Mouse (Mus musculus) large intestine, adult 2 months (tissue): ENCODE measurements around the gene Ano8. TPM values are rescaled to one million over a fixed set of nuclear protein-coding genes. Genes with fewer than 3 reads are reported as not detected.
A peak's percentile ranks its signal among the peaks of the same experiment; 100 is the strongest.
"Not testable (repeated sequence)": the region's sequence is repeated elsewhere in the genome, so short reads cannot be mapped to it uniquely, and the experiment has no call there.

ENCODE experiments used
- DNase-seq: peaks from one replicate; pipeline ENCODE4 v3.0.0-alpha.2; 2012; ENCODE audit warnings: low read depth, low spot score
- WGBS: fragments of 180-500 bp; shearing (Covaris S2); methylation state at CpG from one replicate; pipeline ENCODE4 v1.1.7; 2018; 5-methylcytosine and 5-hydroxymethylcytosine counted together
- polyA plus RNA-seq: library from polyadenylated mRNA; depleted of rRNA; stranded (reverse); fragments of >200 nt; gene quantifications from 2 replicates; pipeline ENCODE4 v1.2.3, GENCODE M21; 2012; rRNA removed

The Ano8 gene
- polyA plus RNA-seq = 7.3 and 8.9 TPM in 2 replicates

DNA sequence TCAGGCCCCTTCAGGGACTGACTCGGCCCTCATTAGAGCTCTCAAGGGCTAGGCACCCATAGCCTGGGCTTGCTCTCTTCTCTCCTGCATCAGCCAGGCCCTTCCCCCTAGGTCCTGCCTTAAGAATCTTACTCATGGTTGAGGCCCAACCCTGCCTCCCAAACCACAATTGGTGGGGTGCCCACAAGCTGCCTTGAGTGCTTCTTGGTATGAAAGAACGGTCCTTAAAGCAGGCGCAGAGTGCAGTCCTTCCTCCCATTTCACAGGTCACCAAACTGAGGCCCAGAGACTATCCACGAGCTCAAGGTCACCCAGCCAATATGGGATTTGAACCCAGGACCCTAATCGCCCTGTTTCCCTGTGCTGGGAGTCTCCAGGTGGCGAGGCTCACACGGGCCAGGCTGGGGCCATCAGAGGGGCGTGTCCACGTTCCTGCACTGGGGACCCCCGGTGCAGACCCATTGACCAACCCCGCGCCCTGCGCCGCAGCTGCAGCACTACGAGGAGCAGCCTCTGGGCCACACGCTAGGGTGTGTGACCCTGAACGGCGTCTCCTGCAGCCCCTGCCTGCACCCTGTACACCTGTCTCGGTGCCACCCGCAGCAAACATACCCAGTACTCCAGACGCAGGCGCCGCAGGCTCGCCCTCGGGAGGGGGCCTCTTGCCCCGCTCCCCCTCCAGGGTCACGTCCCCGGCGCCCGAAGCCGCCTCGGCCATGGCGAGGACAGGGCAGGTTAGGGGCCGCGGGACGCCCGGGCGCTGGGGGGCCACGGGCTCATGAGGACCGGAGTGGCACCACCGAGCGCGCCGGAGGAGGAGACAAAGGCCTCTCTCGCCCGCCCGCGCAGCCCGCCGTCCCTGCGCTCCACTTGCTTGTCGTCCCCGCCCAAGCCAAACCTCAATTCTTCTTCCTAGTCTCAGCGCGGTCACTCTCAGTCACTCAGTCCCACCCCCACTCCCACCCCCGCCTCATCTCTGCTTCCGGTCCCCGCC is at the start of gene Ano8:
TSS of gene Ano8 (minus strand) at position 822 of the 994 bp plus-strand sequence.
- WGBS = 5% methylated on average over 57 of the region's 58 CpGs
- peak; percentile 45 for DNase-seq

DNA sequence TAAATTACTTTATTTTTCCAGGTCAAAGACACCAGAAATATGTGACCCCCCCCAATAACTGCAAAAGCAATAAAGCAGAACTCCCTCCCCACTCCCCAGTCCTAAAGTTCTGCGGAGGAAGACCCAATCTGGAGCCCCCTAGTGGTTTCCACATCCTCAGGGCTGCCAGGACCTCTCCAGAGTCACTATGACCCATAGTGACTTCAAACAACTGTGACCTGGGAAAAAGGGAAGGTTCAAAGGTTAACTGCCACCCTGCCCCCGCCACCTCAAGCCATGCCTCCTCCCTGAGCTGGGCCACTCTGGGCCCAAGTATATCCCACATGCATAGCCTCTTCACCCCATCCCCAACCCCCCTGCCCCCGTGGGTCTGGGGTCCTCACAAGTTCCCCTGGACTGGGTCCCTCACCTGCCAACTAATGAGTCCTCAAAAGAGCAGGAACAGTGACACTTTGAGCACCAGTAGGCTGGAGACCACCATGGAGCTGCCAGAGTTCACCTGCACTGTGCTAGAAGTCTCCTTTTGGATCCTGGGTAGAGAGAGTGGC is 48.6 kb upstream of the Ano8 start:
- WGBS = 63% methylated on average over 3 of the region's 3 CpGs
- DNase-seq = no peak

DNA sequence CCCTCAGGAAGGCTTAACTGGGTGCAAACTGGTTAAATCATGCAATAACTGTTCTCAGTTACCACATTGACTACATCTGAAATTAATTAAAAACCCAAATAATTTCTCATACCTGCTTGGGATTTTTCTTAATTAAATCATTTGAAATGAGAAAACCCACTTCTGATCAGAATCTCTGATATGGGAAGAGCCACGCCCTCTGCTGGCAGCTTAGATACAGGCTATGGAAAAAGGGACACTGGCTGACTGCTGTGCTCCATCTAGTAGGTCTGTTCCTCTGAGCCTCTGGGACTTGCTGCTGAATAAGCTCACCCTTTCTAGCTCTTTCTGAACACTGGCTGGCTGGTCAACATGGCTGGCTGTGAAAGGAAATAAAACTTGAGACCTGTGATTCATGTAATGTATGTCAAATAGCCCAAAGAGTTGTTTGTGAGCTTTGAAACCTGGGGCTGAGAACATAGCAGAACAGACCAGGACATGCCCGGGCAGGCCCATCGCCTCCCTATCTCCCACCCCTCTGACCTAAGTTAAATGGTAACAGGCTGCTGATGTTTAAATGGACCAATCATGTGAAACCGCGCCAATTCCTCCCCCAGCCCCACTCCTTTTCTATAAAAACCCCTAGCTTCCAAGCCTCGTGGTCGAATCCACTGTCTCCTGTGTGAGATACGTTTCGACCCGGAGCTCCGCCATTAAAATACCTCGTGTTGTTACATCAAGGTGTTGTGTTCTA is 45.1 kb upstream of the Ano8 start:
- DNase-seq = not testable (repeated sequence)
- 71% methylated on average over 8 of the region's 12 CpGs for WGBS

DNA sequence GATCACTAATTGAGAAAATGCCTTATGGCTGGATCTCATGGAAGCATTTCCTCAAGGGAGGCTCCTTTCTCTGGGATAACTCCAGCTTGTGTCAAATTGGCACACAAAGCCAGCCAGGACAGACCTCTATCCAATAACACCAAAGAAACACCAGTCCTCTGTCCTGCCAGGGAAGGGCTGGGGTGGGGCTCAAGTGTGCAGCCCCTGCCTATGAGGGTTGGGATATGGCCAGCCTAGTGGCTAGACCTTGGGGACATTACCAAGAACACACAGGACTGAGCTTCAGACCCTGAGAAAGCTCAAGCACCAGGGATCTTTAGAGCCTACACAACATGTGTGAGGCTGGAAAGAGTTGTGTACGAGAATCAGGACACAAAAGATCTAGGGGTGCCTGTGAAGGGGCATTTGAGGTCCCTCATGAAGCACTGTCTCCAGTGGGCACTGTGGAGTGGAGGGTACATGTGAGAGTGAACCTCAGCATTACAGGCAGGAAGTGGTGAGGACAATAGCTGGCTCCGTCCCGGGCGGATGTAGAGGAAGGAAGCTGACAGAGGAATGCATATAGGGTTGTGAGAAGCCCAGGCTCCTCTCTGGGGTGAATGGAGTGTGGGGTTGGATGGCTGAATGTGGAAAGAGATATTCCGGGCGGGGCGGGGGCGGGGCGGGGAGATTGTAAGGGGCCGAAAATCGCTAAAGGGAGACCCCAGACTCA is 42.8 kb upstream of the Ano8 start:
- WGBS = 65% methylated on average over 11 of the region's 11 CpGs
- no peak for DNase-seq

DNA sequence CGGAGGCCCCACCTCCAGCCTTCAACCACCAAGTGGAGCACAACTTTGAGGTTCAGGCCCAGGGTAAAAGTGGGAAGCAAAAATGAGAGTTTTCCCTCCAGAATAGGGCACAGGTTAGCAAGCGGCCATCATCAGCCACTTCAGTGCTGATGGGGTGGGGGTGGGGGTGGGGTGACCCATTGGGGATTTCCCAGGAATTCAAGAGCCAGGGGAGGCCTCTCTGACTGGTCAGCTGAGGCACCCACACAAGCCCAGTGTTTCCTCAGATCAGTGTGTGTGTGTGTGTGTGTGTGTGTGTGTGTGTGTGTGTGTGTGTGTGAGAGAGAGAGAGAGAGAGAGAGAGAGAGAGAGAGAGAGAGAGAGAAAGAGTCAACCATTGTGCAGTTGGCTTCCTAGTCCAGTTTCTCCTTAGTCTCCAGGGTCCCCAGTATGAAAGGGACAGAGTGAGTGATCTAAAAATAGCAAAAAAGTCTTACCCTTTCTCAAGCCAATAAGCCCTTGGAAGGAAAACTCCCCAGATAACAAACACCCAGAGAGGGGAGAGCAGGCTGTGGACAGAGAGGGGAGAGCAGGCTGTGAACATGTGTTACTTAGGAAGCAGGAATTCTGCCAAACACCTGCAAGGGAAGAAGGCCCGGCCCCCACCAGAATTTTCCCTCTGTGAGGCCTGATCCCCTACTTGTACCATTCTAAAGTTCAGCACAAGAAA is 41.6 kb upstream of the Ano8 start:
- WGBS = 58% methylated on average over 3 of the region's 3 CpGs
- DNase-seq = no peak

DNA sequence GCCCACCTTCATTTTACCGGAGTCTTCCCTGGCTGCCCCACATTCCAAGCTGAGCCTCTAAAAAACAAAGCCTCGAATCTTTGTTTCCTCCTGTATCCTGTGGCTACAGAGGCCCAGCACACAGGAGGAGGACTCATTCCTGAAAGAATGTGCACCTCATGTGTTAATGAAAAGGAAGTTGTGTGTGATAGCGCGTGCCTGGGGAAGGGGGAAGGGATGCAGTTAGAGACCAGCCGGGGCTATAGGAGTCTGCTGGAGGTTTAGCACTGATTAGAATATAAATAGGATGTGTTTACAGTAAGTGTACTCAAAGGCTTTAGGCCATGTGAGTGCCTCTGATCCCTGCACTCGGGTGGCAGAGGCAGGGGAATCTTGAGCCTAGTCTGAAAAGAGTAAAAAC is 40.5 kb upstream of the Ano8 start:
- DNase-seq = no peak
- 39% methylated on average over 6 of the region's 6 CpGs for WGBS

DNA sequence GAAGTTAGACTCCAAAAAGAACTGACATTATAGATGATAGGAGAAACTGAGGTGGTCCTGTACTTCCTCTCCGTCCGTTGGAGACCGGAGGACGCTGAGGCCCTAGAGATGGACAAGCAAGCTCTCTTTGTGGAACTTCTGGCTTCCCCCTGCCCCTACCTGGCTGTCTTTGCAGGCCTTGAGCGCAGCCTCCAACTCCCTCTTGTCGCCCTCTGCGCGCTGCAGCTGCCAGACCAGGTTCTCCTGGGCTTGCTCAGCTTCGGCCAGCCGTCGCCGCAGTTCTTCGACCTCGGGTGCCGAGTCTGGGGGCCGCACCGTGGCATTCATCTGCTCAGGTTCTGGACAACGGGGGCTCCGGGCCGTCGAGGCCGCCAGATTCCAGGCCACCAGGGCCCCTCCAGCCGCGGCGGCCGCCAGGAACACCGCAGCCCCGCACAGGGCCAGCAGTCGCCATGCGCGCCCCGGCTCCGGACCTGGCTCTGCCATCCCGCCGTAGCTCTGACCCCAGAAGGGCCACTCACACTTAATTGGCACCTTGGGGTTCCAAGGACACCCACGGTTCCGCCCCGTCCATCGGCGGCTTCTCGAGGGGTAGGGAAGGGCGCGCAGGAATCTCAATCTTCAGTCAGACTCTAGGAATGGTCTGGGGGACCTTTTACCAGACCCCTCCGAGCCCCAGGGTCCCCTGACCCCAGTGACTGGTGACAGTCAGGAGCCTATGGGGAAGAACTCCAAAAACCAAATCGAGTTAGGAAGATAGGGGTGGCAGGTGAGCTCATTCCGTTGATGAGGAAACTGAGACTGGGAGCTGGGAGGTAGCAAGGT is 39.7 kb upstream of the Ano8 start, which contains the start of gene Ccdc194:
TSS of gene Ccdc194 (minus strand) at position 486 of the 825 bp plus-strand sequence.
- DNase-seq = no peak
- 25% methylated on average over 46 of the region's 46 CpGs for WGBS

DNA sequence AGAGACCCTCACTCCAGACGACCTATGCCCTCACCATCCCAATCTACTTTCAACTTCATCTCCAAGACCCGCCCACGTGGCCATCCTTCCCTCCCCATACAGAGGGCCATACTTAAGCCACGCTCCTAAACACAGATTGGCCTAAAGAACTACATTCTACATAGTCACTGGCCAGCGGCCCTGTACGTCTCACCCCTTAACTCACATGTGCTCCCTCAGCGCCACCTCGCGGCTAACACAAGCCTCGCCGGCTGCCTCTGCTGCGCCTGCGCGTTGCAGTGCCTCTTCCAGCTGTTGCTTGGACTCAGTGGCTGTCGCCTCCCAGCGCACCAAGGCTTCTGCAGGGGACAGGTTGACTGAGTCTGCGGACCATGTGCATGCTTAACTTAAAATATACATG is 35.9 kb upstream of the Ano8 start:
- 2% methylated on average over 17 of the region's 17 CpGs for WGBS
- peak; percentile 78 for DNase-seq

DNA sequence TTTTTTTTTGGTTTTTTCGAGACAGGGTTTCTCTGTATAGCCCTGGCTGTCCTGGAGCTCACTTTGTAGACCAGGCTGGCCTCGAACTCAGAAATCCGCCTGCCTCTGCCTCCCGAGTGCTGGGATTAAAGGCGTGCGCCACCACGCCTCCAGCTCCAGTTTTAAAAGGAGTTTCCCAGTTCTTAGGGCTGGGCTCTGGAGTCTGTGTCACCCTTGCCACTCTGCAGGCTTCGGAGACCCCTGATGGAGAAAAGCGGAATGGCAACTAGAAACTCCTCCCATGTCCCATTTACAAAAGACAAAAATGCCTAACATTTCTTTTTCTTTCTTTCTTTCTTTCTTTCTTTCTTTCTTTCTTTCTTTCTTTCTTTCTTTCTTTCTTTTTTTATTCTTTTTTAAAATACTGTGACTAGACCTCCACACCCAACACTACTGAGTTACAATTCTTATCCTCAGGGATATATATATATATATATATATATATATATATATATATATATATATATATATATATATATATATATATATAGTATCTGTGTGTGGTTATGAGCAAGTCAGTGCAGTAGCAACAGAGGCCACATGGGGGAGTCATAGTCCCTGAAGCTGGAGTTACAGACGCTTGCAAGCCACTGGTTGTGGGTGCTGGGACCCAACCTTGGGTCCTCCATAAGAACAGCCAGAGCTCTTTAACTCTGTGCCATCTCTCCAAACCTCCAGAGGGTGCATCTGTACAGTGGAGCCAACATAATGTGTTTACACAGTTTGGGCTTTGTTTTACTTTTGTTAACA is 33.5 kb upstream of the Ano8 start:
- not testable (repeated sequence) for DNase-seq
- 22% methylated on average over 9 of the region's 10 CpGs for WGBS

DNA sequence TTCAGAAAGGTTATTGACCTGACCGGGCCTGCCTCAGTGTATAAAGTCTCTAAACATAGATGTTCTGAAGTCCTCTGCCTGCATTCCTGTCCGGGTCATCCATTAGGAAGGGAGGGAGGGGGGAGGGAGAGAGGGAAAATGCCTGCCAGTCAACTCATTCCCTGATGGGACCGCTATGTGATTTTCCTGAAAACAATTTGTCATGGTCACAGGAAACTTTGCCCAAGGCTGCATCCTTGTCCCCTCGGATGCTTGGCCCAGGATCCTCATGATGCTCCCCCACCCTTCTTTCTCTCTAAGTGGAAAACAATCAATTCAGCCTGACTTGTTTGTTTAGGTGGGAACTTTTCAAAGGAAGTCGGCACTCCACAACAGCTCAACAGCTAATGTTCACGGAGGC is 31.0 kb upstream of the Ano8 start:
- no peak for DNase-seq
- 14% methylated on average over 6 of the region's 6 CpGs for WGBS

DNA sequence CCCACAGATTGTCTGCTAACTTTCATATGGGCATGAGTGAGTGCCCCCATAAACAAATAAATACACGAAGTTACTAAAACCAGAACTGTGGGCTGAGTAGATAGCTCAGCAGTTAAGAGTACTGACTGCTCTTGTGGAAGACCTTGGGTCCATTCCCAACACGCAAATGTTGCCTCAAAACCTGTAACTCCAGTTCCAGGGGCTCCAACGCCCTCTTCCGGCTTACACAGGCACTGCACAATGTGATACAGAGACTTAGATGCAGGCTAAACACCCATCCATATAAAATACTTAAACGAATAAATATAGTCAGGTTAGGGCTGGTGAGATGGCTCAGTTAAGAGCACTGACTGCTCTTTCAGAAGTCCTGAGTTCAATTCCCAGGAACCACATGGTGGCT is 29.3 kb upstream of the Ano8 start:
- DNase-seq = no peak
- 58% methylated on average over 5 of the region's 5 CpGs for WGBS

DNA sequence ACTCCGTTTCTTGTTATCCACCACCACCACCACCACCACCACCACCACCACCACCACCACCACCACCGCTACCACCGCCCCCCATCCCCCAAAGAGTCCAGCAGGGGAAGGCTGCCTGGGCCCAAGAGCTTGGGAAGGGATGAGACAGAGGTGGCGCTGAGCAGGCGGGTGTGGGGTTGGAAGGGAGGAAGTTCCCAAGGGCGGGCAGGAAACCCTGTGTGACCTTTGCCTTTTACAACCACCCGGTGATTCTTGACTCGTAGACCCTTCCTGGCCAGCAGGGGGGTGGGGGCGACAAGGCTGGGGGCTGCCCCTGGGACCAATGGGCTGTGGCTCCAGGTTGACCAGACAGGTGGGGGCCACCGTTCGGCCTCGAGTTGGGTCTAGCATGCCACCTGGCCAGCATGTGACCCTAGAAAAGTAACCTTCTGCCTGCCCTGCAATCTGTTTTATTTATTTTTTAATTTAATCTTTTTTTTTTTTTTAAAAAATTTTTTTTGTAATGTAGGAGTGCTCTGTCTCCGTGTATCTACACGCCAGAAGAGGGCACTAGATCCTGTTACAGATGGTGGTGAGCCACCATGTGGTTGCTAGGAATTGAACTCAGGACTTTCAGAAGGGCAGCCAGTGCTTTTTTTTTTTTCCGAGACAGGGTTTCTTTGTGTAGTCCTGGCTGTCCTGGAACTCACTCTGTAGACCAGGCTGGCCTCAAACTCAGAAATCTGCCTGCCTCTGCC is 27.4 kb upstream of the Ano8 start:
- DNase-seq = no peak
- 53% methylated on average over 15 of the region's 15 CpGs for WGBS

DNA sequence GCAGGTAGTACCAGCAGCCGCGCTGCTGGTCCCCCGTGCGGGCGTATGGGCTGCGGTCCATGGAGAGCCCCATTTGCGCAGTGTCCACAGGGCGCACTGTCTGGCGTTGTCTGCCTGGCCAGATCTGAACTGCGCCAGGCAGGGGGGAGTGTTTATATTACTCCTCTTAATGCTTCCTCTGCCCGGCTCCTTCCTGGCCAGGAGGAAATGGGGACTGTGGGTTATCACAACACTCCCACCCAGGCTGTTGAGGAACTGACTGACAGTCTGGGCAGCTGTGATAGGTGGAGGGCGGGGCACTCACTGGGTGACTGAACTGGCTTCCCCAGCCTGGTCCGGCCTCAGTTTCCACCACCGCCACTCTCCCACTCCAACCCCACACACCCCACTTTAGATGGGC is 25.9 kb upstream of the Ano8 start, which contains the start of gene Plvap:
TSS of gene Plvap (minus strand) at position 109 of the 400 bp plus-strand sequence.
- DNase-seq = no peak
- 35% methylated on average over 14 of the region's 14 CpGs for WGBS

DNA sequence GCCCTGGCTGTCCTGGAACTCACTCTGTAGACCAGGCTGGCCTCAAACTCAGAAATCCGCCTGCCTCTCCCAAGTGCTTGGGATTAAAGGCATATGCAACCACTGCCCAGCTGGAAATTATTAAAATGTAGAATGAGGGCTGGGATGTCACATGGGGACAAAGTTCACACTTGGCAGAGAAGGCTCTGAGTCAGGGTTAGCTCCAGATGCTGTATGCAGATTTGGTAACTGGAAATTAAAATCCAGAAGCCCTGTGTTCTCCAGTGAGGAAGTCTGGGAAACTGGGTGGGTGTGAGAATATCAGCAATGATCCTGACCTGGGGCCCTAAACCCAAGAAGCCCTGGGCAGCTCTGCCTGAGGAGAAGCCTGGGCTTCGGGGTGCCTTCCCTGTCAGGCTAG is 23.6 kb upstream of the Ano8 start:
- WGBS = 25% methylated on average over 2 of the region's 2 CpGs
- DNase-seq = no peak

DNA sequence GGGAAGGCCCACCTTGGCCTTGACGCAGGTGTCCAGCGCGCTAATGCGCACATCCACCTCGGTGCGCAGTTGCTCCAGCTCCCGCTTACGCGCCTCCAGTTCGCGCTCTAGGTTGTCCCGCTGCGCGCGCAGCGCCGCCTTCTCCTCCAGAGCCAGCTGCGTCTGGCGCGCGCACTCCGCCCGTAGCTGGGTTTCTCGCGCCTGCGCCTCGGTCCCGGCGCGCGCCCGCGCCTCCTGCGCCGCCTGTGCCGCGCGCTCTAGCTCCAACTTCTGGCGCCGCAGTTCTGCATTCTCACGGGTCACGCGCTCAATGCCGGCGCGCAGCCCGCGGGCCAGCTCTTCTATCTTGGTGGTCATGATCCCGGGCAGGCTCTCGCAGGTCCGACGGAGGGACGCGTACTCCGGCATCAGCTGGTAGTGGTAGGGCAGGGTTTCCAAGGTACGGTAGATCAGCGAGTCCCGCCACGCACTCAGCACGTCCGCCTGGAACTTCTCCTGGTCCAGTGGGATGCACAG is 21.9 kb upstream of the Ano8 start:
- DNase-seq = no peak
- under 1% methylated on average over 61 of the region's 61 CpGs for WGBS

DNA sequence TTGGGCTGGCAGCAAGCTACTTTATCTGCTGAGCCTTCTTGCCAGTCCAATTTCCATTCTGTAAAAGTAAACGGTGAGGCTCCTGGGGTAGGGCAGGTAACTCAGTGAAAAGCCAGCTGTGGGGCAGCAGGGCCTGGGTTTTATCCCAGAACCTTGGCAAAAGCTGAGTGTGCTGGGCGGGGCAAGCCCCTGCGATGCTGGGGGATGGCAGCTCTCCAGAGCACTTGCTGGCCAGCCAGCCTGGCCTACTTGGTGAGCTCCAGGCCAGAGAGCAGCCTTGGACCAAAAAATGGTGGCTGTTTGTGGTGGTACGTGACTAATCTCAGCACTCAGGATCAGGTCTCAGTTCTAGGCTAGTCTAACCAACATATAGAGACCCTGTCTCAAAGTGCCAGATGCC is 20.2 kb upstream of the Ano8 start:
- 40% methylated on average over 4 of the region's 4 CpGs for WGBS
- DNase-seq = no peak

DNA sequence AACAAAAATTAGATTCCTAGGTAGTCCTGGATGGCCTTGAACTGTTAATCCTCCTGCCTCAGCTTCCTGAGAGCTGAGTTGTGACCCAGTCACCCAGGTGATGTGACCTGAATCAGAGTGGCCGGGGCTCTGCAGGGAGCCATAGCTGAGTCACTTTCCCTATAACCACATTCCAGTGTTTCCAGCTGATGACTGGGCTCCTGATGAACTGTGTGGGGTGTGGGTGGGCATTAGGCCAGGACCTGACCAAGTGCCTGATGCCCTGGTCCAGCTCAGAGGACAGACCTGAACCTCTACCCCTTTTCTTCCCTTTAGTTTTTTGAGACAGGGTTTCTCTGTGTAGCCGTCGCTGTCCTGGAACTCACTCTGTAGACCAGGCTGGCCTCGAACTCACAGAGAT is 19.6 kb upstream of the Ano8 start:
- 90% methylated on average over 4 of the region's 4 CpGs for WGBS
- no peak for DNase-seq
